Mouse (Mus musculus) forebrain, embryonic 14.5 days (tissue): ENCODE measurements at regions not wholly inside any gene's neighbourhood (a gene's known extent, or its start where the extent isn't known, plus 50 kb on each side); places are given as distances from the start of the nearest gene placed in this dataset.
A peak's percentile ranks its signal among the peaks of the same experiment; 100 is the strongest.

Experiments used
- ATAC-seq: fragments of 200-750 bp; cut with Nextera tagmentation; 2 replicates; pipeline ENCODE4 v1.8.0; 2017; ENCODE audit warnings: mild to moderate bottlenecking, moderate library complexity
- DNase-seq: peaks from one replicate; pipeline ENCODE4 v3.0.0-alpha.2; 2015; ENCODE audit warnings: low spot score
- H3K27ac ChIP-seq: fragments of 300-500 bp; sonication (generic); 2 replicates; pipeline ENCODE4 v1.5.1; 2014; ENCODE audit warnings: low read depth, mild to moderate bottlenecking, control low read depth, low read length, moderate library complexity
- H3K27me3 ChIP-seq: fragments of 300-500 bp; sonication (generic); replicated peaks from 2 replicates; pipeline ENCODE4 v1.6.1; 2014; ENCODE audit warnings: low read length, control low read depth, mixed read lengths; ENCODE audit not compliant: control insufficient read depth, insufficient read depth
- H3K36me3 ChIP-seq: fragments of 300-500 bp; sonication (generic); 2 replicates; pipeline ENCODE4 v1.6.1; 2014; ENCODE audit warnings: low read length, control low read depth; ENCODE audit not compliant: control insufficient read depth, insufficient read depth
- H3K4me1 ChIP-seq: fragments of 300-500 bp; sonication (generic); 2 replicates; pipeline ENCODE4 v1.6.1; 2014; ENCODE audit warnings: antibody characterized with exemption, low read length, control low read depth; ENCODE audit not compliant: control insufficient read depth, insufficient read depth
- H3K4me2 ChIP-seq: fragments of 300-500 bp; sonication (generic); 2 replicates; pipeline ENCODE4 v1.6.1; 2014; ENCODE audit warnings: mild to moderate bottlenecking, control low read depth, low read length
- H3K4me3 ChIP-seq: fragments of 300-500 bp; sonication (generic); 2 replicates; pipeline ENCODE4 v1.5.1; 2014; ENCODE audit warnings: low read depth, low read length, control low read depth
- H3K9ac ChIP-seq: fragments of 300-500 bp; sonication (generic); 2 replicates; pipeline ENCODE4 v1.6.1; 2014; ENCODE audit warnings: mild to moderate bottlenecking, low read length, control low read depth, moderate library complexity
- H3K9me3 ChIP-seq: fragments of 300-500 bp; sonication (generic); replicated peaks from 2 replicates; pipeline ENCODE4 v1.6.1; 2016; ENCODE audit warnings: low read length, control low read depth, mixed read lengths; ENCODE audit not compliant: control insufficient read depth
- WGBS: fragments of 180-500 bp; shearing (Covaris S2); extraction: QIAGEN DNeasy Blood & Tissue Kit; methylation state at CpG from one replicate; pipeline ENCODE4 v1.1.7; 2014; 5-methylcytosine and 5-hydroxymethylcytosine counted together

- H3K27ac ChIP-seq, result no peak overlapping the region
- ATAC-seq, result no peak
Observed at GRCm38 (mm10) chr13:47368041-47368823, 245.8 kb downstream of the Rnf144b start.

DNA sequence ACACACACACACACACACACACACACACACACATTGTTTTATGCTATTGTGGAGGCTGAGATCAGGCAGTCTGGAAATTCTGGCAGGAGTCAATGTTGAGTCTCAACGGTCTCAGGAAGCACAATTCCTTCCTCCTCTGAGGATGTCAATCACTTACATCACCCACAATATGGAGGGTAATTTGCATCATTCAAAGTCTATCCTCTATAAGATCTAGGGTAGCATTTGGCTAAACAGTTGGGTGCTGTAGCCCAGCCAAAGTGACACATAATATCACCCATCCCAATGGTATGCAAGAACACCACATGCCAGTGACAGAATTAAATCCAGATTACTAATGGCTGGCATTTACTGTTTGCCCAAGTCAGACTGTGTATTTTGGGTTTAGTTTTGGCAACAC, 252.1 kb downstream of the Rnf144b start:
- Histone ChIP-seq H3K9ac (no peak overlapping the region), H3K36me3 (no peaks in the 10 kb centered on the region), H3K4me2 (no peak overlapping the region), H3K27me3 (no peaks in the 10 kb centered on the region), H3K4me3 (no peak overlapping the region), H3K9me3 (0 out of 2 replicates have a peak, but pooled peaks cover 4% of the 10 kb centered on the region), H3K27ac (no peak overlapping the region), H3K4me1 (no peaks in the 10 kb centered on the region)
- peak; percentile 83 for ATAC-seq
- WGBS, result 45% methylated on average over 1 of the region's 1 CpGs
- DNase-seq, result peak; percentile 81

More at GRCm38 (mm10) chr13:47368041-47368823, 245.8 kb downstream of the Rnf144b start:
- WGBS, result 24% methylated on average over 13 of the region's 13 CpGs
- H3K9me3 ChIP-seq, result no peaks in the 10 kb centered on the region
- no peaks in the 10 kb centered on the region for H3K27me3 ChIP-seq
- DNase-seq, result peak; percentile 37
- H3K4me1 ChIP-seq, result peaks cover 5% of the 10 kb centered on the region
- no peaks in the 10 kb centered on the region for H3K36me3 ChIP-seq
- H3K4me2 ChIP-seq, result no peak overlapping the region
- H3K4me3 ChIP-seq, result no peak overlapping the region
- no peak overlapping the region for H3K9ac ChIP-seq

- Histone ChIP-seq H3K9me3 (0 out of 2 replicates have a peak, but pooled peaks cover 3% of the 10 kb centered on the region), H3K36me3 (no peaks in the 10 kb centered on the region), H3K4me1 (no peaks in the 10 kb centered on the region), H3K27me3 (peaks cover 15% of the 10 kb centered on the region; the same call in 1 of the 2 replicates), H3K9ac (no peak overlapping the region), H3K27ac (no peak overlapping the region), H3K4me2 (no peak overlapping the region), H3K4me3 (no peak overlapping the region)
- 52% methylated on average over 5 of the region's 5 CpGs for WGBS
- ATAC-seq, result no peak
- DNase-seq, result no peak
Observed at GRCm38 (mm10) chr13:47391023-47391422, 268.6 kb downstream of the Rnf144b start.

- WGBS, result 21% methylated on average over 8 of the region's 8 CpGs
- peak; percentile 70 for ATAC-seq
- no peaks in the 10 kb centered on the region for H3K36me3 ChIP-seq
Observed at GRCm38 (mm10) chr13:47397726-47398350, 275.4 kb downstream of the Rnf144b start.

GRCm38 (mm10) chr13:47398976-47399375, 276.5 kb downstream of the Rnf144b start:
- WGBS, result 65% methylated on average over 5 of the region's 5 CpGs
- no peak overlapping the region for H3K4me2 ChIP-seq
- H3K36me3 ChIP-seq, result no peaks in the 10 kb centered on the region
- peaks cover 19% of the 10 kb centered on the region for H3K27me3 ChIP-seq
- ATAC-seq, result no peak
- no peak overlapping the region for H3K9ac ChIP-seq
- no peak for DNase-seq
- H3K27ac ChIP-seq, result no peak overlapping the region
- no peak overlapping the region for H3K4me3 ChIP-seq
- H3K9me3 ChIP-seq, result 0 out of 2 replicates have a peak, but pooled peaks cover 3% of the 10 kb centered on the region
- peaks cover 4% of the 10 kb centered on the region; the same call in 1 of the 2 replicates for H3K4me1 ChIP-seq

More at GRCm38 (mm10) chr13:47397726-47398350, 275.4 kb downstream of the Rnf144b start:
- peak; percentile 90 for DNase-seq
- no peak overlapping the region for H3K4me3 ChIP-seq
- no peak overlapping the region for H3K27ac ChIP-seq
- no peak overlapping the region for H3K4me2 ChIP-seq
- H3K4me1 ChIP-seq, result peaks cover 4% of the 10 kb centered on the region; the same call in 1 of the 2 replicates
- H3K27me3 ChIP-seq, result peaks cover 25% of the 10 kb centered on the region
- 0 out of 2 replicates have a peak, but pooled peaks cover 3% of the 10 kb centered on the region for H3K9me3 ChIP-seq
- H3K9ac ChIP-seq, result no peak overlapping the region

- Histone ChIP-seq H3K4me2 (no peak overlapping the region), H3K36me3 (no peaks in the 10 kb centered on the region), H3K9me3 (no peaks in the 10 kb centered on the region), H3K4me1 (peaks cover 6% of the 10 kb centered on the region; the same call in 1 of the 2 replicates), H3K27ac (0 out of 2 replicates have a peak overlapping the region, but pooled peaks have one; percentile 33), H3K27me3 (no peaks in the 10 kb centered on the region), H3K4me3 (no peak overlapping the region), H3K9ac (no peak overlapping the region)
- ATAC-seq (peak; percentile 64), DNase-seq (peak; percentile 78)
- WGBS, result 65% methylated on average over 3 of the region's 3 CpGs
Observed at GRCm38 (mm10) chr13:47413261-47413660, 290.8 kb downstream of the Rnf144b start.

DNA sequence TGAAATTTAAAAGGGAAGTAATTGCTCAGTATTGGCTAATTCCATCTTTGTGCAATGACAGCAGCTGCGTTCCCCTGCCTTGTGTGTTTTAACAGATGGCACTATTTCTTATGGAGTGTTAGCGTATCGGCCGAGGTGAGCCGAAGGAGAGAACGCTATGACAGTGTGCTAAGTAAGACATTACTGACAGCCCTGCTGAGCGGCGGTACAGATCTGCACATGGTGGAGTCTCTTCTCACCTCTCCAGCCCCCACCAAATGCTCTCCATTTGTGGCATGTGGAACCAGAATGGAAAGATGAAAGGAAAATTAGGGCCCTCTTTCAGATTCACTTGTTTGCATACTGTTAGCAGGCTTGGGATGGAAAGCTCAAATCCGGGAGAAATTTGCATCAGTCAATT, 291.5 kb downstream of the Rnf144b start:
- H3K4me1 ChIP-seq, result peaks cover 6% of the 10 kb centered on the region; the same call in 1 of the 2 replicates
- WGBS, result 66% methylated on average over 9 of the region's 9 CpGs
- H3K9me3 ChIP-seq, result no peaks in the 10 kb centered on the region
- H3K27ac ChIP-seq, result no peak overlapping the region
- DNase-seq (peak; percentile 91), ATAC-seq (peak; percentile 98)
- no peak overlapping the region for H3K9ac ChIP-seq
- H3K27me3 ChIP-seq, result no peaks in the 10 kb centered on the region
- H3K4me2 ChIP-seq, result no peak overlapping the region
- no peak overlapping the region for H3K4me3 ChIP-seq
- no peaks in the 10 kb centered on the region for H3K36me3 ChIP-seq

DNA sequence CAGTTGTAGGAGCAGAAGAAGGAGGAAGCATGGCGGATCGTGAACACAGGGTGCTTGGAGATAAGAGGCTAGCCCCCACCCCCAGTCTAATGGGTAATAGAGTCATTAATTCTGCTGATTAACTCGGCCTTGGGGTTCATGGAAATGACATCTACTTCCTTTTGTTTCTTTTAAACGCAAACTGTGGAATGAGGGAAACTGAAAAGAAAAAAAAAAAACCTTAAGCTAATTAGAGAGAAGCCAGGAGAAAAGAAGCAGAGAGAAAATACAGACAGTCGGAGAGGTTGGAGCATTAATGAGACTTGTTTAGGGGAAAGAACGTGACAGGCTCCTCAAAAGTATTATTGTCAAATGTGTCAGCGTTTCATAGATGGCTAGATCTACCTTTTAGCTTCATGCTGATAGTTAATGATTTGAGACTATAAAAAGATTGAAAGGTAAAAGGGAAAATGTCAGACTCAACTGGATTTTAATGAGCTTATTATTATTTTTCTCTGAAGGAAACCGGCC, 307.5 kb downstream of the Rnf144b start:
- Histone ChIP-seq H3K27ac (peak overlapping the region; percentile 72; the same call in 1 of the 2 replicates), H3K4me2 (peak overlapping the region; percentile 19; the same call in 1 of the 2 replicates), H3K9me3 (no peaks in the 10 kb centered on the region), H3K4me3 (no peak overlapping the region), H3K9ac (no peak overlapping the region), H3K27me3 (no peaks in the 10 kb centered on the region), H3K36me3 (no peaks in the 10 kb centered on the region), H3K4me1 (peaks cover 13% of the 10 kb centered on the region)
- ATAC-seq (peak; percentile 54), DNase-seq (peak; percentile 72)
- 4% methylated on average over 8 of the region's 8 CpGs for WGBS
